ENCODE assay signal across 11 mouse cellular contexts in the genomic region with DNA sequence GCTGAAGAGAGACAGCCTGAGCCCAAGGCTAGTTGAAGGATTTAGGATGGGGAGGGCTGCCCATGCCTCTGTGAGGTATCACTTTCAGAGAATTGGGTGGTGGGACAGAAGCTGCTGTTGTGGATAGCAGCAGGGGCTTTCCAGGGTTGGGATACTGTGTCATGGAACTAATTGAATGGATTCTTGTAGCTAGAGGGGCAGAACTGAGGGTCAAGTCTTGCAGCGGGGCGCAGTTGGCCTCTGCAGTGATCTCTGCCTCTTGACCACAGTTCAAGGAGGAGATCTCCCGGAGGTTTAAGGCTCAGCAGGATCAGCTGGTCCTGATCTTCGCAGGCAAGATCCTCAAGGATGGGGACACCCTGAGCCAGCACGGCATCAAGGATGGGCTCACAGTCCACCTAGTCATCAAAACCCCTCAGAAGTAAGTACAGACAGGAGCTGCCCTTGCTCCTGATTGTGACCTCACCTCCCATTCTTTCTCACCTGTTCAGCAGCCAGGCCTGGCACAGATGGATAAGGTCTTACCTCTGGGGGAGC. TPM values are rescaled to one million over a fixed set of nuclear protein-coding genes. Genes with fewer than 3 reads are reported as not detected.
DNase-seq lines count a peak whose midpoint lies in the region; ATAC-seq and TF ChIP-seq lines count a peak whose summit lies in the region.
"Had no signal": no experiment of that assay in that cellular context is flagged by ENCODE, and none has a peak within 500 bp of the region (broad histone marks: within the 10 kb centered on the region; RNA-seq: fewer than 3 reads in every experiment).

No protein-coding gene starts in this region.

- H3K4me2 ChIP-seq in kidney, embryonic 16.5 days (replicated peaks; ENCODE audit: low read depth, low read length), result peak overlapping the region; percentile 91
- H3K4me2 ChIP-seq in intestine, embryonic 15.5 days (replicated peaks), result no peak overlapping the region
- peak overlapping the region; percentile 70 for H3K4me2 ChIP-seq in midbrain, postnatal 0 days (ENCODE audit: low read depth, low read length, poor library complexity, severe bottlenecking)

- H3K4me3 ChIP-seq in kidney, embryonic 16.5 days (ENCODE audit: low read length), result peak overlapping the region; percentile 95; the same call in 1 of the 2 replicates
- peak overlapping the region; percentile 70 for H3K4me3 ChIP-seq in forebrain, embryonic 10.5 days
- peak overlapping the region; percentile 85 for H3K4me3 ChIP-seq in intestine, embryonic 15.5 days (replicated peaks)
- no peak overlapping the region for H3K4me3 ChIP-seq in midbrain, postnatal 0 days (ENCODE audit: low read depth, low read length)

- intact Hi-C loops in left cerebral cortex, postnatal 36 days (cut with DNase I), result no loop called here

- H3K4me1 ChIP-seq in kidney, embryonic 16.5 days (ENCODE audit: insufficient read depth, low read length), result peaks cover 23% of the 10 kb centered on the region
- peaks cover 44% of the 10 kb centered on the region for H3K4me1 ChIP-seq in forebrain, embryonic 10.5 days
- H3K4me1 ChIP-seq in intestine, embryonic 15.5 days (replicated peaks), result peaks cover 18% of the 10 kb centered on the region; the same call in 1 of the 2 replicates
- no peaks in the 10 kb centered on the region for H3K4me1 ChIP-seq in midbrain, postnatal 0 days (ENCODE audit: insufficient read depth, low read length)

- WGBS in kidney, embryonic 16.5 days, result 60% methylated on average over 5 of the region's 5 CpGs
- WGBS in forebrain, embryonic 10.5 days, result 87% methylated on average over 5 of the region's 5 CpGs
- WGBS in intestine, embryonic 15.5 days, result 88% methylated on average over 5 of the region's 5 CpGs
- WGBS in midbrain, postnatal 0 days, result 78% methylated on average over 5 of the region's 5 CpGs

- H3K27me3 ChIP-seq in kidney, embryonic 16.5 days (ENCODE audit: insufficient read depth, low read length), result no peaks in the 10 kb centered on the region
- H3K27me3 ChIP-seq in forebrain, embryonic 10.5 days (ENCODE audit: poor library complexity, severe bottlenecking), result no peaks in the 10 kb centered on the region
- no peaks in the 10 kb centered on the region for H3K27me3 ChIP-seq in intestine, embryonic 15.5 days (replicated peaks)
- no peaks in the 10 kb centered on the region for H3K27me3 ChIP-seq in midbrain, postnatal 0 days (ENCODE audit: insufficient read depth, low read length)
- H3K27me3 ChIP-seq: embryonic facial prominence, embryonic 15.5 days had no signal

- no peak for ATAC-seq in kidney, embryonic 16.5 days (ENCODE audit: low FRiP score, low TSS enrichment)
- no peak for ATAC-seq in intestine, embryonic 15.5 days
- no peak for ATAC-seq in midbrain, postnatal 0 days (ENCODE audit: low FRiP score)
- no peak for ATAC-seq in megakaryocyte progenitor cell, adult 5-6 weeks (replicated peaks; ENCODE audit: poor library complexity)

- no peak overlapping the region for H3K27ac ChIP-seq in kidney, embryonic 16.5 days (ENCODE audit: low read length)
- H3K27ac ChIP-seq in forebrain, embryonic 10.5 days, result no peak overlapping the region; the same call in 1 of the 2 replicates
- no peak overlapping the region for H3K27ac ChIP-seq in intestine, embryonic 15.5 days
- H3K27ac ChIP-seq in midbrain, postnatal 0 days (ENCODE audit: low read depth, low read length), result no peak overlapping the region

- TF ChIP-seq CTCF in midbrain, postnatal 0 days (IDR thresholded peaks at IDR 0.05), result no peak

- peaks cover 43% of the 10 kb centered on the region for H3K36me3 ChIP-seq in kidney, embryonic 16.5 days (ENCODE audit: insufficient read depth, low read length)
- H3K36me3 ChIP-seq in forebrain, embryonic 10.5 days (replicated peaks), result peaks cover 58% of the 10 kb centered on the region
- peaks cover 20% of the 10 kb centered on the region; the same call in 1 of the 2 replicates for H3K36me3 ChIP-seq in intestine, embryonic 15.5 days
- peaks cover 36% of the 10 kb centered on the region for H3K36me3 ChIP-seq in midbrain, postnatal 0 days (ENCODE audit: insufficient read depth, low read length)

- H3K9me3 ChIP-seq in kidney, embryonic 16.5 days (ENCODE audit: low read length), result no peaks in the 10 kb centered on the region
- no peaks in the 10 kb centered on the region for H3K9me3 ChIP-seq in forebrain, embryonic 10.5 days
- H3K9me3 ChIP-seq in intestine, embryonic 15.5 days, result no peaks in the 10 kb centered on the region
- H3K9me3 ChIP-seq in midbrain, postnatal 0 days (ENCODE audit: low read length), result no peaks in the 10 kb centered on the region
- H3K9me3 ChIP-seq: embryonic facial prominence, embryonic 15.5 days had no signal

- DNase-seq in kidney, adult 11 months, result no peak
- no peak for DNase-seq in forebrain, embryonic 10.5 days (ENCODE audit: extremely low spot score, low spot score)
- DNase-seq in midbrain, postnatal 0 days (ENCODE audit: low spot score), result no peak
- no peak for DNase-seq in left cerebral cortex, postnatal 36 days (ENCODE audit: low spot score in 2 of 2)
- no peak for DNase-seq in embryo, embryonic 11 days
- DNase-seq: thymus, adult 2 months had no signal

- H3K9ac ChIP-seq in kidney, embryonic 16.5 days (replicated peaks; ENCODE audit: low read length), result no peak overlapping the region; the same call in 1 of the 2 replicates
- no peak overlapping the region for H3K9ac ChIP-seq in intestine, embryonic 15.5 days
- peak overlapping the region; percentile 33; the same call in 1 of the 2 replicates for H3K9ac ChIP-seq in midbrain, postnatal 0 days (replicated peaks; ENCODE audit: low read length, poor library complexity, severe bottlenecking)

RNA-seq across cellular contexts. Expression of gene Ubqln4, which starts 1.6 kb away (rescaled TPM):
- 52.7 and 57.8 TPM in 2 replicates for polyA plus RNA-seq in kidney, embryonic 16.5 days (2015; fragmentation: Nextera tagmentation; extraction: Ambion mirVana)
- 73.4 and 77.4 TPM in 2 replicates for polyA plus RNA-seq in forebrain, embryonic 10.5 days (2016; fragmentation: Nextera tagmentation; extraction: Ambion mirVana)
- 43.6 and 43.7 TPM in 2 replicates for polyA plus RNA-seq in intestine, embryonic 15.5 days (2015; fragmentation: Nextera tagmentation; extraction: Ambion mirVana)
- 103 and 120 TPM in 2 replicates for total RNA-seq in midbrain, postnatal 0 days (2014; rRNA removed)
- 29.7 and 30.4 TPM in 2 replicates for polyA plus RNA-seq in midbrain, postnatal 0 days (2015; fragmentation: Nextera tagmentation; extraction: Ambion mirVana)
- total RNA-seq in megakaryocyte progenitor cell, adult 5-6 weeks (2015), result 42.0 and 49.7 TPM in 2 replicates
- 40.6 and 47.5 TPM in 2 replicates for total RNA-seq in megakaryocyte progenitor cell, adult 5-6 weeks (2017)
- 100 to 1,000 TPM; 129 to 137 TPM for total RNA-seq in left cerebral cortex, postnatal 36 days (2021)

RNA-seq across cellular contexts. Expression of gene Lamtor2, which starts 2.3 kb away (rescaled TPM):
- polyA plus RNA-seq in kidney, embryonic 16.5 days (2015; fragmentation: Nextera tagmentation; extraction: Ambion mirVana), result 189 and 207 TPM in 2 replicates
- polyA plus RNA-seq in forebrain, embryonic 10.5 days (2016; fragmentation: Nextera tagmentation; extraction: Ambion mirVana), result 172 and 174 TPM in 2 replicates
- polyA plus RNA-seq in intestine, embryonic 15.5 days (2015; fragmentation: Nextera tagmentation; extraction: Ambion mirVana), result 188 and 231 TPM in 2 replicates
- total RNA-seq in midbrain, postnatal 0 days (2014; rRNA removed), result 46.7 and 66.0 TPM in 2 replicates
- 187 and 205 TPM in 2 replicates for polyA plus RNA-seq in midbrain, postnatal 0 days (2015; fragmentation: Nextera tagmentation; extraction: Ambion mirVana)
- total RNA-seq in megakaryocyte progenitor cell, adult 5-6 weeks (2015), result 42.4 and 46.4 TPM in 2 replicates
- total RNA-seq in megakaryocyte progenitor cell, adult 5-6 weeks (2017), result 93.9 and 115 TPM in 2 replicates
- 100 to 1,000 TPM; 103 to 106 TPM for total RNA-seq in left cerebral cortex, postnatal 36 days (2021)

RNA-seq across cellular contexts. Expression of gene Rab25, which starts 7.0 kb away (rescaled TPM):
- polyA plus RNA-seq in kidney, embryonic 16.5 days (2015; fragmentation: Nextera tagmentation; extraction: Ambion mirVana), result 17.3 and 23.9 TPM in 2 replicates
- polyA plus RNA-seq in forebrain, embryonic 10.5 days (2016; fragmentation: Nextera tagmentation; extraction: Ambion mirVana), result 2.8 and 4.0 TPM in 2 replicates
- 75.2 and 89.8 TPM in 2 replicates for polyA plus RNA-seq in intestine, embryonic 15.5 days (2015; fragmentation: Nextera tagmentation; extraction: Ambion mirVana)
- total RNA-seq in midbrain, postnatal 0 days (2014; rRNA removed), result 0.60 TPM in 1 of 2 replicates, not detected in the other
- polyA plus RNA-seq in midbrain, postnatal 0 days (2015; fragmentation: Nextera tagmentation; extraction: Ambion mirVana), result 0.46 TPM in 1 of 2 replicates, not detected in the other
- total RNA-seq in megakaryocyte progenitor cell, adult 5-6 weeks (2015), result 0.17 TPM in 1 of 2 replicates, not detected in the other
- 0.37 TPM in 1 of 2 replicates, not detected in the other for total RNA-seq in megakaryocyte progenitor cell, adult 5-6 weeks (2017)
- total RNA-seq in left cerebral cortex, postnatal 36 days (2021), result not detected
- total RNA-seq: hematopoietic stem cell, adult 5-6 weeks had no signal

RNA-seq across cellular contexts. Expression of gene Ssr2, which starts 20.5 kb away (rescaled TPM):
- polyA plus RNA-seq in kidney, embryonic 16.5 days (2015; fragmentation: Nextera tagmentation; extraction: Ambion mirVana), result 269 and 323 TPM in 2 replicates
- polyA plus RNA-seq in forebrain, embryonic 10.5 days (2016; fragmentation: Nextera tagmentation; extraction: Ambion mirVana), result 174 and 188 TPM in 2 replicates
- 338 and 390 TPM in 2 replicates for polyA plus RNA-seq in intestine, embryonic 15.5 days (2015; fragmentation: Nextera tagmentation; extraction: Ambion mirVana)
- total RNA-seq in midbrain, postnatal 0 days (2014; rRNA removed), result 236 and 250 TPM in 2 replicates
- 196 and 210 TPM in 2 replicates for polyA plus RNA-seq in midbrain, postnatal 0 days (2015; fragmentation: Nextera tagmentation; extraction: Ambion mirVana)
- 438 and 488 TPM in 2 replicates for total RNA-seq in megakaryocyte progenitor cell, adult 5-6 weeks (2015)
- total RNA-seq in megakaryocyte progenitor cell, adult 5-6 weeks (2017), result 213 and 253 TPM in 2 replicates
- total RNA-seq in left cerebral cortex, postnatal 36 days (2021), result 10 to 100 TPM; 90.4 to 94.5 TPM

RNA-seq across cellular contexts. Expression of gene Mex3a, which starts 22.9 kb away (rescaled TPM):
- polyA plus RNA-seq in kidney, embryonic 16.5 days (2015; fragmentation: Nextera tagmentation; extraction: Ambion mirVana), result 18.6 and 20.7 TPM in 2 replicates
- 27.4 and 28.6 TPM in 2 replicates for polyA plus RNA-seq in forebrain, embryonic 10.5 days (2016; fragmentation: Nextera tagmentation; extraction: Ambion mirVana)
- 9.6 and 11.2 TPM in 2 replicates for polyA plus RNA-seq in intestine, embryonic 15.5 days (2015; fragmentation: Nextera tagmentation; extraction: Ambion mirVana)
- total RNA-seq in midbrain, postnatal 0 days (2014; rRNA removed), result 56.9 and 58.2 TPM in 2 replicates
- polyA plus RNA-seq in midbrain, postnatal 0 days (2015; fragmentation: Nextera tagmentation; extraction: Ambion mirVana), result 15.4 and 16.1 TPM in 2 replicates
- total RNA-seq in megakaryocyte progenitor cell, adult 5-6 weeks (2015), result 3.8 and 3.9 TPM in 2 replicates
- total RNA-seq in megakaryocyte progenitor cell, adult 5-6 weeks (2017), result 1.7 and 2.8 TPM in 2 replicates
- 1 to 10 TPM; 2.6 to 2.9 TPM for total RNA-seq in left cerebral cortex, postnatal 36 days (2021)
